Mouse (Mus musculus): ENCODE results near the gene Pla2g12b. TPM values are rescaled to one million over a fixed set of nuclear protein-coding genes. Genes with fewer than 3 reads are reported as not detected.

The Pla2g12b gene
- polyA plus RNA-seq, 1 experiment = not detected

GRCm38 (mm10) chr10:59365804-59366589, 37.5 kb upstream of the Pla2g12b start:
- Histone ChIP-seq H3K27me3 (ENCODE audit: control insufficient read depth, insufficient read depth, low read length, poor library complexity, severe bottlenecking) (no peaks in the 10 kb centered on the region), H3K4me3 (ENCODE audit: low read depth, low read length) (no peak overlapping the region), H3K36me3 (ENCODE audit: control insufficient read depth, insufficient read depth, low read length, poor library complexity, severe bottlenecking) (0 out of 2 replicates have a peak, but pooled peaks cover 7% of the 10 kb centered on the region), H3K9ac (ENCODE audit: low read depth, poor library complexity, severe bottlenecking) (no peak overlapping the region), H3K27ac (ENCODE audit: insufficient read depth, low read length) (no peak overlapping the region), H3K9me3 (replicated peaks; ENCODE audit: control insufficient read depth, insufficient read depth, low read length, poor library complexity, severe bottlenecking) (no peaks in the 10 kb centered on the region), H3K4me1 (ENCODE audit: control insufficient read depth, insufficient read depth, low read length) (peaks cover 2% of the 10 kb centered on the region)
- TF ChIP-seq EP300 (IDR thresholded peaks at IDR 0.05; ENCODE audit: insufficient read depth, low read depth, low read length) = no peak

- TF ChIP-seq POLR2A (IDR thresholded peaks at IDR 0.05; ENCODE audit: insufficient read depth, low read length) (no peak), CTCF (IDR thresholded peaks at IDR 0.05; ENCODE audit: low read depth, low read length) (no peak), EP300 (IDR thresholded peaks at IDR 0.05; ENCODE audit: insufficient read depth, low read depth, low read length) (no peak)
- Histone ChIP-seq H3K4me3 (ENCODE audit: low read depth, low read length) (no peak overlapping the region), H3K4me1 (ENCODE audit: control insufficient read depth, insufficient read depth, low read length) (peaks cover 2% of the 10 kb centered on the region), H3K9ac (ENCODE audit: low read depth, poor library complexity, severe bottlenecking) (no peak overlapping the region), H3K36me3 (ENCODE audit: control insufficient read depth, insufficient read depth, low read length, poor library complexity, severe bottlenecking) (0 out of 2 replicates have a peak, but pooled peaks cover 6% of the 10 kb centered on the region), H3K9me3 (replicated peaks; ENCODE audit: control insufficient read depth, insufficient read depth, low read length, poor library complexity, severe bottlenecking) (no peaks in the 10 kb centered on the region), H3K27ac (ENCODE audit: insufficient read depth, low read length) (no peak overlapping the region), H3K27me3 (ENCODE audit: control insufficient read depth, insufficient read depth, low read length, poor library complexity, severe bottlenecking) (no peaks in the 10 kb centered on the region)
These were observed 36.7 kb upstream of the Pla2g12b start for GRCm38 (mm10) chr10:59366746-59367145.

- Histone ChIP-seq H3K27ac (ENCODE audit: insufficient read depth, low read length) (no peak overlapping the region), H3K9me3 (replicated peaks; ENCODE audit: control insufficient read depth, insufficient read depth, low read length, poor library complexity, severe bottlenecking) (no peaks in the 10 kb centered on the region), H3K36me3 (ENCODE audit: control insufficient read depth, insufficient read depth, low read length, poor library complexity, severe bottlenecking) (0 out of 2 replicates have a peak, but pooled peaks cover 3% of the 10 kb centered on the region), H3K4me1 (ENCODE audit: control insufficient read depth, insufficient read depth, low read length) (peaks cover 2% of the 10 kb centered on the region), H3K27me3 (ENCODE audit: control insufficient read depth, insufficient read depth, low read length, poor library complexity, severe bottlenecking) (no peaks in the 10 kb centered on the region), H3K9ac (ENCODE audit: low read depth, poor library complexity, severe bottlenecking) (no peak overlapping the region), H3K4me3 (ENCODE audit: low read depth, low read length) (no peak overlapping the region)
- TF ChIP-seq CTCF (IDR thresholded peaks at IDR 0.05; ENCODE audit: low read depth, low read length) (no peak), POLR2A (IDR thresholded peaks at IDR 0.05; ENCODE audit: insufficient read depth, low read length) (no peak), EP300 (IDR thresholded peaks at IDR 0.05; ENCODE audit: insufficient read depth, low read depth, low read length) (no peak)
These were observed 36.3 kb upstream of the Pla2g12b start for GRCm38 (mm10) chr10:59367206-59367605.

- TF ChIP-seq CTCF (IDR thresholded peaks at IDR 0.05; ENCODE audit: low read depth, low read length) (no peak), POLR2A (IDR thresholded peaks at IDR 0.05; ENCODE audit: insufficient read depth, low read length) (no peak), EP300 (IDR thresholded peaks at IDR 0.05; ENCODE audit: insufficient read depth, low read depth, low read length) (no peak)
- Histone ChIP-seq H3K27me3 (ENCODE audit: control insufficient read depth, insufficient read depth, low read length, poor library complexity, severe bottlenecking) (no peaks in the 10 kb centered on the region), H3K9ac (ENCODE audit: low read depth, poor library complexity, severe bottlenecking) (no peak overlapping the region), H3K4me1 (ENCODE audit: control insufficient read depth, insufficient read depth, low read length) (peaks cover 2% of the 10 kb centered on the region), H3K4me3 (ENCODE audit: low read depth, low read length) (no peak overlapping the region), H3K9me3 (replicated peaks; ENCODE audit: control insufficient read depth, insufficient read depth, low read length, poor library complexity, severe bottlenecking) (no peaks in the 10 kb centered on the region), H3K36me3 (ENCODE audit: control insufficient read depth, insufficient read depth, low read length, poor library complexity, severe bottlenecking) (0 out of 2 replicates have a peak, but pooled peaks cover 3% of the 10 kb centered on the region), H3K27ac (ENCODE audit: insufficient read depth, low read length) (no peak overlapping the region)
These were observed 34.7 kb upstream of the Pla2g12b start for GRCm38 (mm10) chr10:59368729-59369128.

GRCm38 (mm10) chr10:59369426-59369825, 34.0 kb upstream of the Pla2g12b start:
- TF ChIP-seq POLR2A (IDR thresholded peaks at IDR 0.05; ENCODE audit: insufficient read depth, low read length) (no peak), CTCF (IDR thresholded peaks at IDR 0.05; ENCODE audit: low read depth, low read length) (no peak), EP300 (IDR thresholded peaks at IDR 0.05; ENCODE audit: insufficient read depth, low read depth, low read length) (no peak)
- H3K9ac ChIP-seq (ENCODE audit: low read depth, poor library complexity, severe bottlenecking) = no peak overlapping the region
- no peaks in the 10 kb centered on the region for H3K27me3 ChIP-seq (ENCODE audit: control insufficient read depth, insufficient read depth, low read length, poor library complexity, severe bottlenecking)
- no peaks in the 10 kb centered on the region for H3K9me3 ChIP-seq (replicated peaks; ENCODE audit: control insufficient read depth, insufficient read depth, low read length, poor library complexity, severe bottlenecking)
- H3K4me3 ChIP-seq (ENCODE audit: low read depth, low read length) = no peak overlapping the region
- no peak overlapping the region for H3K27ac ChIP-seq (ENCODE audit: insufficient read depth, low read length)
- peaks cover 2% of the 10 kb centered on the region for H3K4me1 ChIP-seq (ENCODE audit: control insufficient read depth, insufficient read depth, low read length)
- 0 out of 2 replicates have a peak, but pooled peaks cover 3% of the 10 kb centered on the region for H3K36me3 ChIP-seq (ENCODE audit: control insufficient read depth, insufficient read depth, low read length, poor library complexity, severe bottlenecking)

- H3K27me3 ChIP-seq (ENCODE audit: control insufficient read depth, insufficient read depth, low read length, poor library complexity, severe bottlenecking) = no peaks in the 10 kb centered on the region
- no peak overlapping the region for H3K4me3 ChIP-seq (ENCODE audit: low read depth, low read length)
- no peaks in the 10 kb centered on the region for H3K9me3 ChIP-seq (replicated peaks; ENCODE audit: control insufficient read depth, insufficient read depth, low read length, poor library complexity, severe bottlenecking)
- no peaks in the 10 kb centered on the region for H3K4me1 ChIP-seq (ENCODE audit: control insufficient read depth, insufficient read depth, low read length)
- no peak for TF ChIP-seq POLR2A (IDR thresholded peaks at IDR 0.05; ENCODE audit: insufficient read depth, low read length)
- no peak for TF ChIP-seq EP300 (IDR thresholded peaks at IDR 0.05; ENCODE audit: insufficient read depth, low read depth, low read length)
- no peak for TF ChIP-seq CTCF (IDR thresholded peaks at IDR 0.05; ENCODE audit: low read depth, low read length)
- no peak overlapping the region for H3K9ac ChIP-seq (ENCODE audit: low read depth, poor library complexity, severe bottlenecking)
- H3K27ac ChIP-seq (ENCODE audit: insufficient read depth, low read length) = no peak overlapping the region
- no peaks in the 10 kb centered on the region for H3K36me3 ChIP-seq (ENCODE audit: control insufficient read depth, insufficient read depth, low read length, poor library complexity, severe bottlenecking)
These were observed 25.6 kb upstream of the Pla2g12b start for GRCm38 (mm10) chr10:59377906-59378305.

Data from ES-Bruce4 (cell line).